Mouse (Mus musculus) T-helper 2 cell (primary cell): ENCODE data around the gene Sema6d.

ENCODE experiments used
- in situ Hi-C: fragments of 300-600 bp; cut with MboI, MseI; formaldehyde crosslinking; loops from one replicate; pipeline ENCODE4 v1.15.1; 2025; ENCODE audit warnings: high pct_unique_total_duplicates

Gene Sema6d

DNA sequence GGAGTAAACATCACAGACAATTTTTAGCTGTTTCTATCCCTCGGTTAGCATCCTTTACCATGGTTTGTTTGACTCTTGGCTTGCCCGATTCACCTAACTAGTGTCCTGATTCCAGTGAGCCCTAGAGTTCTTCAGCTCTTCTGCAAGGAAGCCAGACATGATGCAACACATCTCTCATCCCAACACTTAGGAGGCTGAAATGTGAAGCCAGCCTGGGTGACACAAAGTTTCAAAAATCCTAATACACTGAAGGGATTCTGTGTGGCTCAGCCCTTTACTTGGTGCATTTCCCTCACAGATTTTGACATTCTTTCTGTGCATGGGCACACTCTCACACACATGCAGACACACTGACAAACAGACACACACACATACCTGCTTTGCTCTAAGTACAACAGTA is 560.8 kb downstream of the Sema6d start:
- in situ Hi-C loops, result no loop called here

DNA sequence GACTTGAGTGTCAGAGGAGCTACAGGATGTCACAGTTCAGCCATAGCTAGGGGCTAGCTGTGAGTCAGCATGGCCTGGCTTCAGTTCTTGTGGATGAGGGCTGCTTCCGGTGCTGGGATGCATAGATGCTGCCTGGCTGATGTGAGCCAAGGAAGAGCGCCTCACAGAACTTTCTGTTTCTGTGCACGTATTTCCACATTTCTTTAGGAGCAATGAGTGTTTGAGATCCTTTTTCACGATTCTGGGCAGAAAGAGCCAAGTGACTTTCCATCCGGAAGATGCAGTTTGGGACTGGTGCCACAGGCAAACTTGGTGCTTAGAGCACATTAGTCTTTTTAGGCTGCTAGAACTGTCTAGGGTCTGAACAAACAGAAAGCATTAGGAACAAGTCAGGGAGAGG is 561.4 kb downstream of the Sema6d start:
- in situ Hi-C loops, result no loop called here

DNA sequence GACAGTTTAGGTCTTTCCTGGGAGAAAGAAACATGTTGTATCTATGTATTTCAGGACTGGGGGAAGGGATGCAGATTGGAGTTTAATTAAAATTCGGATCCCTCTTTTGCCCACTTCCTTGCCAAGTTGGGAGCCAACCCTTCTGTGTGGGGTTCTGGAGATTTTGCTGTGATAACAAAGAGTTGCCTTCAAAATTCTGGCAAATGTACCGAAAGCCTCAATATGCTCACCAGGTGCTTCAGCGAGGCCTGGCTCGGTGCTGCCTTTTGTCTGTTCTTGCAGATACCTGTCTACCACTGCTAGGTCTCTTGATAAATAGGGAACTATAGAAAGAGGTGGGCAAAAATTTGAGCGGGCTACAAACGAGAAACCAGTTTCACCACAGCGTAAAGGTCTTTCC is 563.4 kb downstream of the Sema6d start:
- in situ Hi-C loops, result no loop called here

DNA sequence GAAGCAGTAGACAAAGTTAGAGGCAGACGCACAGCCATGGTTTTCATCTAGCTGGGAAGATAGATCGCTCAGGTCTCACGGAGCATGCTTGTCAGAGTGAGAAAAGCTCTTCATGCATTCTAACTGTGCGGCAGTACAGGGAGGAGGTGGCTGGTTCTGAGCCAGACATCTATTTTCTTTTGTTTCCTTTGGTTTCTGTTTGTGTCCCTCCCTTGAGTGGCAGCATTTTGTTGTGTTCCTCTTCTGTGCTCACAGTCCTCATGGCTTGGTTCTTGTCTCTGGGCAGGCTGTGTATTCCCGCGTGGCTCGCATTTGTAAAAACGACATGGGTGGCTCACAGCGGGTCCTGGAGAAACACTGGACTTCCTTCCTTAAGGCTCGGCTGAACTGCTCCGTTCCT is 567.6 kb downstream of the Sema6d start:
- in situ Hi-C loops, result no loop called here

DNA sequence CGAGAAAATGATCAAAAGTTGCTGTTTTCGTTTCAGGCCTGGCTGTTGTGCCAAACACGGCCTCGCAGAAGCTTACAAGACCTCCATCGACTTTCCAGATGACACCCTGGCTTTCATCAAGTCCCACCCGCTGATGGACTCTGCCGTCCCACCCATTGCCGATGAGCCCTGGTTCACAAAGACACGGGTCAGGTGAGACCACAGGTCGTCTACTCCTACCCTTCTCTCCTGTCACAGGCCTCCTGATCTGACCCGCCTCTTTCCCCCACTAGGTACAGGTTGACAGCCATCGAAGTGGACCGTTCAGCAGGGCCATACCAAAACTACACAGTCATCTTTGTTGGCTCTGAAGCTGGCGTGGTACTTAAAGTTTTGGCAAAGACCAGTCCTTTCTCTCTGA is 568.6 kb downstream of the Sema6d start:
- in situ Hi-C loops, result no loop called here

DNA sequence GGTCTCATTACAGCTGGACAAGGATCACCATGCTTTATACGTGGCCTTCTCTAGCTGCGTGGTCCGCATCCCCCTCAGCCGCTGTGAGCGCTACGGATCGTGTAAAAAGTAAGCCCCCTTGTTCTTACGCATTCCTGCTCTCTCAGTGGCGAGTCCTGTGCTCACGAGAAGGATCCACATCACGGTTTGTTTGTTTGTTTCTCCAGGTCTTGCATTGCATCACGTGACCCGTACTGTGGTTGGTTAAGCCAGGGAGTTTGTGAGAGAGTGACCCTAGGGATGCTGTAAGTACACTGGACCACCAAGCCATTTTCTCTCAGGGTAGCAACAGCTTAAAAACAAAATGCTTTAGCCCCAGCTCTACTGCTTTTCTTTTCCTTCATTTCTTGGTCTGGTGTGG is 569.8 kb downstream of the Sema6d start:
- in situ Hi-C loops, result no loop called here

DNA sequence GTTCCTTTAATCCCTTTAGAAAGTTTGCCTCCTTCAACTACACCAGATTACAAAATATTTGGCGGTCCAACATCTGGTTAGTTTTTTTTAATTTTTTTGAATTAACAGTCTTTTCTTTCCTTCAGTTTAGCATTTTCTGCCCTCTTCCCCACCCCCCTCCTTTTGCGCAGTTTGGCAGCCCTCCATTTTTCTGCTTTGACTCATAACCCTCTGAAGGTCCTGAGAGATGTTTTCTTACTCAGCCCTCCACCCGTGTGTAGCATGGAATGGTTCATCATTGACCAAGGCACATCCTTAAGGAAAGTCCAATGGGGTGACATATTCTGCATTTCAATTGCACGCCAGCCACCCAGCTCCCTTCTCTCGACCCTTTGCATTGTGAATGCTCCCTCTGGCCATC is 570.9 kb downstream of the Sema6d start:
- in situ Hi-C loops, result no loop called here

DNA sequence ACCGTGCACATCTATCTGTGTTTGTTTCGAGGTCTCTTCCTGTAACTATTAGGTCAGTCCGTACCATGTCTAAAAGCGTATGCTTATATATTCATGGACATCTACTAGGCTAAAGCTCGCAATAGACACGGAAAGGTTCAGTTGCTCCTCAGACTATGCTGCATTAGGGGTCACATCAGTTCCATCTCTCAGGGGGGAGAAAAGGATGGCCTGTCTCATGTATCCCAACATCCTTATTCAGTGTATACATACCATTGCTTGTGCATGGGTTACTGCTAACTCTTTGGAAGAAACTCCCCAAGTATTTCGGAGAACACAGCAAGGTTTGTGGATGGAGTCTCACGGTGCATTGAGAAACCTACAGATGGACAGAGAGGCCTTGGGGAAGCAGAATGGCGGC is 571.5 kb downstream of the Sema6d start:
- in situ Hi-C loops, result no loop called here

DNA sequence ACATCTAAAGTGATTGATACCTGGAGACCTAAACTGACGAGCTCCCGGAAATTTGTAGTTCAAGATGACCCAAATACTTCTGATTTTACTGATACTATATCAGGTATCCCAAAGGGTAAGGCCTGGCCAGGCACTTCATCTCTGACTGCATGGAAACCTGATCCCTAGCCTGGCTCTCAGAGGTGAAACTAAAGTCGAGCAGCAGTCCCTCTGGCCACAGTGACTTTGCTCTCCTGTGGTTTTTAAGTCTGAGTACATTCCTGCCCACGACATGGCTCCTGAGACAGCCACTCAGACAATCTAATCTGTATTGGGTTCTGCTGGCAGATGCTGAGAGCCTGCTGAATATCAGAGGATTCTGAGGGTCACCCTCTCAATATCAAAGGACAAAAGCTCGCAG is 572.5 kb downstream of the Sema6d start:
- in situ Hi-C loops, result no loop called here

DNA sequence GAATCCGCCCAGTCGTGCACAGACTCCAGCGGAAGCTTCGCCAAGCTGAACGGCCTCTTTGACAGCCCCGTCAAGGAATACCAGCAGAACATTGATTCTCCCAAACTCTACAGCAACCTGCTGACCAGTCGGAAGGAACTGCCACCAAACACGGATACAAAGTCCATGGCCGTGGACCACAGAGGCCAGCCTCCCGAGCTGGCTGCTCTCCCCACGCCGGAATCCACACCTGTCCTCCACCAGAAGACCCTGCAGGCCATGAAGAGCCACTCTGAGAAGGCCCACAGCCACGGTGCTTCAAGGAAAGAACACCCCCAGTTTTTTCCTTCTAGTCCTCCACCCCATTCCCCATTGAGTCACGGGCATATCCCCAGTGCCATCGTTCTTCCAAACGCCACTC is 574.4 kb downstream of the Sema6d start:
- in situ Hi-C loops, result no loop called here

DNA sequence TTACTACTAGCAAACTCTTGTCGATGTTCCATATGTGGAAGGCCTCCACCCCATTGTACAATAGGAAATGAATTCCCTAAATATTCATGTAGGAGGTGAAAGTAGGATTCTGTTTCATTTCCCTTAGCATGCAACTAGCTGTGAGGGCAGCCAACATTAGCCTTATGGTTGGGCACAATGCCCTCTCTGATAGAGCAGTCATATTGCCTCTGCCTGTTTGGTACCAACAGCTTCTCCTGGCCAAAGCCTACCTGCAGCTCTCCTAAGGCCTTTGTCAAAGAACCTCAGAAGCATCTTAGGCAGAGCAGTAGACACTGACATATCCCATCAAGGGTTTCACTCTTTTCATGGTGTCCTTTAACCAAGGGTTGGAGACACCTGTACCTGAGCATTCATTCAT is 578.7 kb downstream of the Sema6d start:
- in situ Hi-C loops, result no loop called here

DNA sequence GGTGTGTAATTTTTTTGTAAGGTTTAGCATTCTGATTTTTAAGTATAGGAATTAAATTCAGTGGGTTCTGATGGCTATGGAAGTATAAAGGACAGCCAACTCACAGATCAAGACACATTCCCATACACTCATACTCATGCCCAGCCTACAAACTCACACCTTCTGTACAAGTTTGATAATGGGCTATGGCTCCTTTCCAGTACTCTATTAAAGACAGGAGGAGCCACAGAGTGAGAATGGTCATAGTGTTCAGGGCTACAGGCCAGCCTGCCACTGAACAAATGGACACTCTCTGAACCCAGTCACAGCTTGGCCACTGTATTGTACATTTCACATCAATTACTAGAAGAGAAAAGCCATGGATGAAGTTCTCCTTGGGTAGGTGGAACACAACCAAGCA is 583.3 kb downstream of the Sema6d start:
- in situ Hi-C loops, result no loop called here

DNA sequence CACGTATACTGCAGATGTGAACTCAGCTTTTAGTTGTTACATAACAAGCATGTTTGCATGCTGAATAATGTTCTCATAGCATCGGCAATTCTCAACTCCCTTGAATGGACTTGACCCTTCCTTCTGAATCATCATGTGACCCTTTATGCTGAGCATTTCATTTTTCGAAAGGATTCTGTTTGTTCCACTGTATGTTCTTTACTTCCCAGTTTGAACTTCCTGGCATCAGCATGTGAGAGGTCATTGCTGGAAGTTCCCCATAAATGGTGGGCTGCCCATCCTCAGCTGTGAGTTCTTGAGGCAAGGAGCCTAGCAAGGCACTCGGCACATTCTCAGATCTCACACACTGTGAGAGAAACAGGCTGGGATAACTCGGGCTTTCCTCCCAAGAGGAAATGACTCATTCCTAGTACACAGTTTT is 594.7 kb downstream of the Sema6d start:
- in situ Hi-C loops, result no loop called here

DNA sequence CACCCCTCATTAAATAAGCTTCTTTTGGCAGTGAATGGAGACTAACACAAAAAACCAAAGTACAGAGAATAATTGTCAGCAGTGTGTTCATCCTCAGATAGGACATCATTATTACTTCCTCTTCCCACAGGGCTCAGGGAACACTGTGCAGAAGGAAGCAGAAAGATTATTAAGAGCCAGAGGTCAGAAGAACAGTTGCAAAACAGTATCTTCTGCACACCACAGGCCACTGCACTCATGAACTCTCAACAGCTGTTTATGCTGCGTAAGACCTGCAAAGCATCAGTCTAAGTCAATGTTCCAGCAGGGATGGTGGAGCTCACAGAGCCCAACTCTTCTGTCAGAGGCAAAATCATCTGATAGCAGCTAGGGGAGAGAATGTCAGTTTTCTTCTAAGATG is 600.6 kb downstream of the Sema6d start:
- in situ Hi-C loops, result no loop called here

DNA sequence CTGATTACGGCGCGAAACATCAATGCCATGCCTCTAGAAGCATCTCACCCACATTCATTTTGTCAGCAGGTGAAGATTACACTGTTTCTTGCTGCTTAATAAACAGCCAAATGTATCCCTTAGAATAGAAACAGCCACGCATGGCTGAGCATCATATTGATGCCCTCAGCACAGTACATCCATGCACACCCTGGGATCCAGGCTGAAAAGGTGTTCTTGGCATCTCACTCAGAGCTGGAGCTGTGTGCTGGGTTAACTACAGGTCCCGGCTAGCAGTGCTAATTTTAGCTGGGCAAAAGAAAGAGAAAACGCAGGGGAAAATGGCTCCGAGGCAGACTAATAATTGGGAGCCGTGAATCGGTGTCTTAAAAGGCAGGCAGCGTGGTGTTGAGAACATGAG is 612.9 kb downstream of the Sema6d start:
- in situ Hi-C loops, result no loop called here

DNA sequence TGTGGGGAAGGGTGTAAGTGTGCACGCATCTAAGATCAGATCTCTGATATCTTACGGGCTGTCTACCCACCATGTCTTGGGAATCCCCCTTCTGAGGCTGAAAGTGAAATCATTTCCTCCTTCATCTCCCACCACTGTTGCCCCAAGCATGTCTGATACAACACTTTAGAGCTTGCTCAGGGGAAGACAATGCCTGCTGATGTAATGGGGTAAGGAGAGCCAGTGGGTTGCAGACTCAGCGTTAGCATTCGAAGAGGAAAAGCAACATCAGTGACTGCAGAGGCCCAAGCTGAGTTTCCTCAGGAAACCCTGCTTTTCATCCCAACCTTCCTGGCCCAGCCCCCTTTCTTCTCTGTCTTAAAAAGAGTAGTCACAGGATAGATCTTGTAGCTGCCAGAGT is 615.2 kb downstream of the Sema6d start:
- in situ Hi-C loops, result no loop called here

DNA sequence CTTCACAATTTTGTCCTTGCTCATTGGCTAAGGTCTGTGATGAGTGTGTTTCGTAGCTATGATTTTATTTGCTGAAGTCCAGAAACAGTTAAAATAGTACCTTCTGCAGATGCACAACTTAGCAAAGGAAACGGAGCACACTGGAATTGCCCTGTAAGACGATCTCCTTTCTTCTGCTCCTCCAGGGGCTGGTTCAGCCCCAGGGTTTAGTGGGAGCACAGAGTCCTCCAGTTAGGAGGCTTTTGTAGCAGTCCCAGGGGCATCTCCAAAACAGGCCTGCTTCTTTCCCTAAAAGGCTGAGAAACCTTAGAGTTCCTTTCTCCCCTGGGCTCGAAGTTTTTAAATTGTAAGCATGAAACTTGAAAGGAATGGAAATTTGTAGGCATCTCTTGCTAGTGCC is 616.0 kb downstream of the Sema6d start:
- in situ Hi-C loops, result no loop called here

DNA sequence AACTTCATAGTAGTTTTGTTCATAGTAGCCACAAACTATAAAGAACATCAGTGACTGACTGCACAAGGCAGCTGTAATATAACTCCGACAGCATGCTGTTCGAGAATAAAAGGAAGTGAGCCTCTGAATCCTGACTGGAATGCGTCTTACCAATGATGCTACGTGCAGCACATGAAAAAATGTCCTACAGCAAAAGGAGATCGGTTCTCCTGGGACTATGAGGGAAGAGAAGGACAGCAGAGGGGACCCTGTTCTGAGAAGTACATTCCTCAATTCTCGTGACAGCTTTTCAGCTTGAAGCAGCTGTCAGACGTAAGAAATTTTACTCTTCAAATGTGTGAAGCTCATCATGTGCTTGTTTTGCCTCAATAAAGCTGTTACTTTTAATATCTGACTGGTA is 617.1 kb downstream of the Sema6d start:
- in situ Hi-C loops, result no loop called here
